Mouse (Mus musculus): ENCODE measurements around the gene Nkx1-1.

Nkx1-1 gene

GRCm38 (mm10) chr5:33420313-33420712 is 13.5 kb downstream of the Nkx1-1 start:
- no peak for DNase-seq (ENCODE audit: low spot score in 2 of 2)

- no peak for DNase-seq (ENCODE audit: low spot score in 2 of 2)
Measured at GRCm38 (mm10) chr5:33400819-33401218, 33.0 kb downstream of the Nkx1-1 start.

GRCm38 (mm10) chr5:33396828-33397227 is 36.9 kb downstream of the Nkx1-1 start:
- DNase-seq (ENCODE audit: low spot score in 2 of 2) = no peak

- no peak for DNase-seq (ENCODE audit: low spot score in 2 of 2)
Measured at GRCm38 (mm10) chr5:33395693-33396092, 38.1 kb downstream of the Nkx1-1 start.

- peak; percentile 71 to 73 for DNase-seq (ENCODE audit: low spot score in 2 of 2)
Measured at GRCm38 (mm10) chr5:33393803-33394202, 40.0 kb downstream of the Nkx1-1 start.

GRCm38 (mm10) chr5:33387550-33387949 is 46.2 kb downstream of the Nkx1-1 start:
- no peak for DNase-seq (ENCODE audit: low spot score in 2 of 2)
